Mouse (Mus musculus): ENCODE results near the gene Trpm8.

DNA sequence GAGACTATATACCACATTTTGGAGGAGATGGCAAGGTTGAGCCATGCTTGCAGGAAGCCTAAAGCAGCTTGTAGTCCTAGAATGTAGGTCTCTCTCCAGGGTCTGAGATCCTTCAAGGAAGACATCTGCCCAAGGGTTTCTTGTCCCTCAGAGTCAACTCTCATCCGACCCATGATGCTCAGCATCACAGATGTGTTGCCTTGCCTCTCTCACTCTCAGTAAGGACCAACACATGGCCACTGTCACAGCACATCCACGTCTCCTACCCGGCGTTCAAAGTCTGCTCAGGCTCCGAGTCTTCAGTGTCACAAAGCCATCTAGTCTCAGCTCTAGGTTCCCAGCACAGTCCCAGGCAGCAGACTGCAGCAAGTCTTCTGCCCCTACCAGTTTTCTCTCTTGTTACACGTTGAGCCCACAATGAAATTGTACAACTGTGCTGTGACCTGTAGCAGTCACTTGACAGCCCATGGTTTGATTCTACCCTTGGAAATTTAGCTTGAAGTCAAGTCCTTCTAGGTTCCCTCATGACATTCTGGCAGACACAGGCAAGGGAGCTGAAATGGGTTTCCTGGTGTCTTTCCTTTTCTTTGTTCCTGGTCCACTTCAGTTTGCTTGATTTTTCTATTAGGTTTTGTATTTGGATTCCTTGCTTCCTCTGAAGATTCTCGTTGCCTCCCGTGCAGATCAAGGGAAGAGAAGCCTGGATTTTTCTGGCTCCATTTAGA, 27.0 kb downstream of the Trpm8 start:
- TF ChIP-seq POLR2AphosphoS2 (IDR thresholded peaks at IDR 0.05; ENCODE audit: insufficient read length, low read depth) (no peak), USF1 (IDR thresholded peaks at IDR 0.05; ENCODE audit: low read depth) (no peak)
